Mouse (Mus musculus) left cerebral cortex, postnatal 10 days (tissue): ENCODE results near the gene Gpr107. TPM values are rescaled to one million over a fixed set of nuclear protein-coding genes. Genes with fewer than 3 reads are reported as not detected.

Experiments used
- DNase-seq, 2 experiments: peaks; one replicate each; pipeline ENCODE4 v3.0.0; 2021 to 2022; ENCODE audit warnings: low spot score in 2 of 2, mixed read lengths in 1 of 2; ENCODE audit errors: extremely low spot score in 1 of 2
- intact Hi-C: fragments of 180-260 bp; cut with DNase I; formaldehyde crosslinking; loops from one replicate; pipeline ENCODE4 v1.15.1; 2025
- total RNA-seq, 2 experiments: library from RNA; stranded (reverse); gene quantifications; 2 replicates each; pipeline ENCODE4 v1.2.3; 2021

Gene Gpr107
- total RNA-seq, 2 experiments from 2014 or later: 50.2 to 61.9 TPM

- DNase-seq: no peak
- intact Hi-C loops: no loop called here
These were observed 59.1 kb downstream of the Gpr107 start for GRCm38 (mm10) chr2:31211204-31211603.

GRCm38 (mm10) chr2:31214211-31214796, 62.2 kb downstream of the Gpr107 start:
- no peak for DNase-seq
- intact Hi-C loops: no loop called here

GRCm38 (mm10) chr2:31218611-31219010, 66.5 kb downstream of the Gpr107 start:
- DNase-seq: no peak
- intact Hi-C loops: no loop called here

- intact Hi-C loops: no loop called here
- no peak for DNase-seq
These were observed 67.4 kb downstream of the Gpr107 start for GRCm38 (mm10) chr2:31219470-31219869.

GRCm38 (mm10) chr2:31220844-31221243, 68.7 kb downstream of the Gpr107 start:
- intact Hi-C loops: no loop called here
- no peak for DNase-seq

- DNase-seq: no peak
- intact Hi-C loops: no loop called here
These were observed 69.5 kb downstream of the Gpr107 start for GRCm38 (mm10) chr2:31221582-31221981.

GRCm38 (mm10) chr2:31228768-31229311, 76.7 kb downstream of the Gpr107 start:
- intact Hi-C loops: no loop called here
- no peak for DNase-seq

- intact Hi-C loops: no loop called here
- DNase-seq: no peak
These were observed 87.1 kb downstream of the Gpr107 start for GRCm38 (mm10) chr2:31239203-31239696.

- intact Hi-C loops: no loop called here
These were observed 87.7 kb downstream of the Gpr107 start for GRCm38 (mm10) chr2:31239833-31240232.

GRCm38 (mm10) chr2:31241639-31242038, 89.5 kb downstream of the Gpr107 start:
- peak in 1 of 2 experiments; percentile 75 for DNase-seq
- intact Hi-C loops: no loop called here

More at GRCm38 (mm10) chr2:31239833-31240232, 87.7 kb downstream of the Gpr107 start:
- no peak for DNase-seq

GRCm38 (mm10) chr2:31244216-31244615, 92.1 kb downstream of the Gpr107 start:
- intact Hi-C loops: loop anchor here (2.0 kb wide), 1 partner anchor 47 kb away; no protein-coding TSS in a partner anchor
- peak in 1 of 2 experiments; percentile 57 for DNase-seq

- intact Hi-C loops: loop anchor here (2.0 kb wide), 1 partner anchor 46 kb away; no protein-coding TSS in a partner anchor
- no peak for DNase-seq
These were observed 92.9 kb downstream of the Gpr107 start for GRCm38 (mm10) chr2:31245051-31245450.

- intact Hi-C loops: loop anchor here (2.0 kb wide), 1 partner anchor 45 kb away; no protein-coding TSS in a partner anchor
- DNase-seq: peak; percentile 85 to 90
These were observed 93.5 kb downstream of the Gpr107 start, which contains the start of gene Ncs1 for GRCm38 (mm10) chr2:31245491-31246141. Ncs1 (plus strand) TSS chr2:31245823.

- intact Hi-C loops: no loop called here
- DNase-seq: peak in 1 of 2 experiments; percentile 68
These were observed 94.3 kb downstream of the Gpr107 start for GRCm38 (mm10) chr2:31246251-31246971.

GRCm38 (mm10) chr2:31248856-31249255, 96.7 kb downstream of the Gpr107 start:
- peak in 1 of 2 experiments; percentile 16 for DNase-seq
- intact Hi-C loops: no loop called here

- no peak for DNase-seq
- intact Hi-C loops: no loop called here
These were observed 100.1 kb downstream of the Gpr107 start for GRCm38 (mm10) chr2:31252167-31252566.

- peak in 1 of 2 experiments; percentile 26 for DNase-seq
These were observed 101.3 kb downstream of the Gpr107 start for GRCm38 (mm10) chr2:31253463-31253862.

GRCm38 (mm10) chr2:31254806-31255205, 102.7 kb downstream of the Gpr107 start:
- DNase-seq: no peak
- intact Hi-C loops: no loop called here

More at GRCm38 (mm10) chr2:31253463-31253862, 101.3 kb downstream of the Gpr107 start:
- intact Hi-C loops: no loop called here
